Mouse (Mus musculus): ENCODE results near the gene Mchr1.
"Not testable (repeated sequence)": the region's sequence is repeated elsewhere in the genome, so short reads cannot be mapped to it uniquely, and the experiment has no call there.

The Mchr1 gene

DNA sequence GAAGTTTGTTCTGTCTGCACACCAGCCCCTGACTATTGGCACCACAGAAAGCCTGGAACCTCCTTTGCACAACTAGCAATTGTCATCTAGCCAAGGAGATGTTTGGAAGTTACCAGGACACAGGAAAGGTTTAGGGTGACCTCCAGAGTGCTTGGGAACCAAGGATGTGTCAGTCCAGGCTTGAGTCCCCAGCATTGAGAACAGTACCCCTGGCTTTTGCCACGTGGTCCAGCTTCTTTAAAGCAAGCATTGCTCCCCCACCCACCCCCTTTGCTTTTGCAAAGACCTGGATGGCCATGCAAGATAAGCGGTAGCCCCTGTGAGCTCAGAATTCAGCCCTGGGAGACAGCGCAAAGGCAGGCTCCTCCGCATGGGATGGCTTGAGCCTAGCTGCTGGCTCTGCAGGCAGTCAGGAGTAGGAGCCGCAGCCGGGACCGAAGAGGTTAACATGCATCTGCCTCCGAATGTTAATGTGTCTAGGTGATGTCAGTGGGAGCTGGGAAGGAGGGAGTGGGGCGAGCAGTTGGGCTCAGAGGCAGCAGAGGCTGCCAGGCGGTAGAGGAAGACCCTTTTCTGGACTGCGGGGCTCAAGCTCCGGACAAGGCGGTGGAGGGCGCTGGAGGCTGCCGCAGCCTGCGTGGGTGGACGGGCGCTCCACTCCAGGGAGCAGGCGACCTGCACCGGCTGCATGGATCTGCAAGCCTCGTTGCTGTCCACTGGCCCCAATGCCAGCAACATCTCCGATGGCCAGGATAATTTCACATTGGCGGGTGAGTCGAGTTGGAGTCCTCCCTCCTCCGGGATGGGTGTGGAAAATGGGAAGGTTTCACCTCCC is at the start of gene Mchr1:
Mchr1 (plus strand) TSS at position 414 of the 835 bp plus-strand sequence.
- DNase-seq (ENCODE audit: low spot score) = peak; percentile 86

DNA sequence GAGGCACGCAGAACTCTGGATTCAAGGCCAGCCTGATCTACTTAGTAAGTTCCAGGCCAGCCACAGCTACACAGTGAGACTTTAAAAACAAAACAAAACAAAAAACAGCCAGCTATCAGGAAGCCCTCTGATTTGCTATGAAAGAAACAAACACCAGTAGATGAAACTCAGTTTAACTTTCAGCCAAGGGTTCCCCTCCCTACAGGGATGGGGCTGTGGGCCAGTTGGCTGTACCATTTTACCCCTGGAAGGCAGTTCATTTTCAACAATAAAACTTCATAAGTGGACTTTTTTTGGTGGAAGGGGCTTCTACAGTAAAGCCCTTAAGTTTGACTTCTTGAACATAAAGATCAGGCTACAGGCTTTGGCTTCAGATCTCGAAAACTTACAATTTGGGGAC is 46.2 kb upstream of the Mchr1 start:
- no peak for DNase-seq (ENCODE audit: low spot score)

DNA sequence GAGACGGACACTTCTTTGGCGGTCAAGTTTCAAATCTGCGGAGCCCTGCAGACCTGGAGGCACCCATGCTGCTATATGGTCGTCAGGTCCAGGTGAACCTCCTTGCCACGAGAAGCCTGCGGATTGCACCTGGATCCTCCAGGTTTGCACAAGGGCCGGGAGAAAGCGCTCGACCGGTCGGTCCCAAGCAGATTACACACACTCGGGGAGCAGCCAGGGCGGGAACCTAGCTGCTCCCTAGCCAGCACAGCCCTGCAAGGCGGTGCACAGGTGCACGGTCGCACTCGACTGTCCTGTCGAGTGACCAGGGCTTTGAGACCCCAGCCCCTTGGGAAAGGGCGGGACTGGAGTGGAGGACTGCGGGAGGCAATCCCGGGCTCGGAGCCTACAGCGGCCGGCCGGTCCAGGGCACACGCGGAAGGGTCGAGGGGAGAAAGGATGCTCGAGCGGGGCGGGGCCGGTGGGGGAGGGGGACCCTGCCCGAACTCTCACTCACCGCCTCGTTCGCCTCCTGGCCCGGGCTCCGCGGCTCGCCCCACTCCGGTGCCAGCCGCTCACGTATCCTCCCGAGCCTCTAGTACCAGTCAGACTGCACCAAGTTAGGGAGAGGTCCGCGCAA is 45.2 kb upstream of the Mchr1 start:
- DNase-seq (ENCODE audit: low spot score) = peak; percentile 53

DNA sequence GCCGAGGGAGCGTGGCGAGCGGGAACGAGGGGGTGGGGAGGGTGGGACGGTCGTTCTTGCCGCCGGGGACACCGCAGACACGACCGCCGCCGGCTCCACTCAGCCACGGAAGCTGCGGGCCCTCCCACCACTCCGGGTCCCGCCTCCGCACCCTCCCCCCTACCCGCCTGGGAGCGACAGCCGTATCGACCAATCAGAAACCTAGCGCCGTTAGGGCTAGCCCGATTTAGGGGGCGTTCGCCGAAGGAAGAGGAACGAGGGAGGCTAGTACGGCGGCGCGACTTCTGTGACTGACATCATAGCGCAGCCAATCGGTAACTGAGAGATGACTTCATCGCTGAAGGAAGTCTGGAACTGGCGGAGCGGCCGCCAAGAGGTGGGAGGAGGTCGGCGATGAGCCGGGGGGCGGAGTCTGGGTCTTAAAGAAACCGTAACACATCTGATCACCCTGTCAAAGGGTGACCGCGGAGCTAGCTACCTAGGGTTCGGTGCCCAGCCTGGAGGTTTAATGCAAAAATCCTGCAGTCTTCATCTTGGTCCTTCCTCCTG is 44.6 kb upstream of the Mchr1 start, which contains the start of gene Mrtfa:
Mrtfa (minus strand) TSS at position 128 of the 549 bp plus-strand sequence.
- peak; percentile 100 for DNase-seq (ENCODE audit: low spot score)

DNA sequence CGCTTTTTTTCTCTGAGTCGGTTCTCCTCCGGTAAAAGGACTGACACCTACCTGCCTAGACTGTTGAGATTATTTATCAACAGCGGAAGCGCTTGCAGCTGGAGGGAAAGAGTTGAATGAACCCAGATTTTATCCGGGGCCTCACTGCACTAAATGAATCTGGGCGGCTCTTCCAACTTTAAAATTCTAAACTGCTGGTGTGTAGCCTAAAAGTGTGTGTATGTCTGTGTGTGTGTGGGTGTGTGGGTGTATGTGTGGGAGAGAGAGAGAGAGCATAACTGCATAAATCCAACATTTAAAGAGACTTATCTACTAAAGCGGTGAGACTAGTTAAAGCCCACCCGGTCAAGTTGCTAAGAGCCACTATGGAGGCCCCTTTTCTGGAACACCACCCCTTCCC is 44.0 kb upstream of the Mchr1 start:
- DNase-seq (ENCODE audit: low spot score) = no peak

DNA sequence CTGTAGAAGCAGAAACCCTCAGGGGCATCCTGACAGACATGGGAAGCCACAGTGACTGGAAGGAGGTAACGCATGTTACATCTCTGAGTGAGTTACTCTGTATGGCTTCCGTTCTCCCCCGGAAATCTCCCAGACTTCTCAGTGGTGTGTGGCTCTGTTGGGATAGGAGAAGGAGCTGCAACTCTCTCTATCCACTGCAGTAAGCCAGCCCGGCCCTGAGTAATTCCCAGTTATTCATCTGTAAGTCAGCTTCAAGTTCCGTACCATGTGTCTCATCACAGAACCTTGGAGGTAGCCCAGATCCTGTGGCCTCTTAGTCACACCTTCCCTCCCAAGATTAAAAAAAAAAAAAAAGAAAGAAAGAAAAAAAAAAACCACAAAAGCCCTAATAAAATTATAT is 43.0 kb upstream of the Mchr1 start:
- DNase-seq (ENCODE audit: low spot score) = no peak

DNA sequence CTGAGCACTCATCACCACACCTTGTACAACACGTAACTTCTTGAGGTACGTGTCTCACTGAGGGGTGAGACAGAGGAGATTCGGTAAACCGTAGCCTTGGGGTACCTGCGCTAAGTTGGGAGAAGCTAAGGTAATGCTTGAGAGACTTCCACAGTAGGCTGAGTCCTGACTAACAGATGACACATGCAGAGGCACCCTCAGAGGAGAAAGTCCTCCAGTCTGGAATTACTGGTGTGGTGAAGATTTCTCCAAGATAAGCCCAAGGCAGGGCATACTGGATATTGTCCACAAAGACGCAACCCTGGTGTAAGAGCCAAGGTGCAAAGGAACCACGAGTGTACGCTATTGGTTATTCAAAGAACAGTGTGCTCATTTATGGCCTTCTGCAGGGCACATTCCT is 42.4 kb upstream of the Mchr1 start:
- no peak for DNase-seq (ENCODE audit: low spot score)

DNA sequence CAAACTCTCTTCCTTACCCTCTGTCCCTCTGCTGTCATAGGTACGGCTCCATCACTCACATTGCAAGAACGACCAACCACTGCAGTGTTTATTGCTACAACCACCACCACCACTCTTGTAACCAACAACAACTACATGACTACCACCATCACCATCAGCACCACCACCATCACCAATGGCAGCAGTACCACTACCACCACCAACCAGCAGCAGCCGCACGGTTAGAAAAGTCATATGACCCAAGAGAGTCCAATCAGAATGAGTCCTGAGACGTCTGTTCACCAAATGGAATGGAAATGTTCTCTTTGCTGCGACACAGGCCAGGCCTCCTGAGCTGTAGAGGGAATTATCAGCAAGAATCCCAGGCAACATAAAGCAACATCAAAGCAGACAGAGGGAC is 40.5 kb upstream of the Mchr1 start:
- no peak for DNase-seq (ENCODE audit: low spot score)

DNA sequence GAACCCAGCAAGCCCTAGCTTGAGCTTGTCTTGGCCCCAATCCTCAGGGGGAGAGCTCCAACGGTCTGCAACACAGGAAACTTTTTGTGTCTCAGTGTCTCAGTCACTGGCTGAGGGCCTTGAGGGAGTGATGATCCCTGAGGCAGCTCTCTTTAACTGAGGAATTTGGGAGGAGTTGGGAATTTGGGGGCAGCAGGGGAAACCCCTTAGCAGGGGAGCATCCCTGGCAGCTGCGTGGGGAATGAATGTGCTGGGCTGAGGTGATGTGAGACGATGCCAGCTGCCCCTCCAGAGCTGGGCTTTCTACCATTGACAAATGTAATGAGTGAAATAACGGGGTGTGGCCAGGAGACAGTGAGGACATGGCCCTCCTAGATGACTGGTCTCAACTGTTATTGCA is 39.9 kb upstream of the Mchr1 start:
- DNase-seq (ENCODE audit: low spot score) = no peak

DNA sequence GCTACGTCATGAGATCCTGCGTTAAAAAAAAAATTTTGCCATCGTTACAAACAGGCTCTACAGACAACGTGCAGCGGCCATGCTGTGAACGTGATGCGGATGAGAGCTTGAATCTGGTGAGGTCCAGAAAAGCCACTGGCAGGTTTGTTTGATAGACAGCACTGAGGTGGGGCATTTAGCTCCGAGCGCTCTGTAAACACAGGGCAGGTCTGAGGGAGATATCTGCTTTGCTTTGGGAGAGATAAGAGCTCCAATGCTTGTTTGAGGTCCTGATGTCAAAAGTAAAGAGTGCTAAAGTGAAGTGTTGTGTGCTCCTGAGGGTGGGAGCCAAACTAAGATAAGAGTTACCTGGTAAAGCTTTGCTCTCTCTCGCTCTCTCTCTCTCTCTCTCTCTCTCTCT is 38.1 kb upstream of the Mchr1 start:
- no peak for DNase-seq (ENCODE audit: low spot score)

DNA sequence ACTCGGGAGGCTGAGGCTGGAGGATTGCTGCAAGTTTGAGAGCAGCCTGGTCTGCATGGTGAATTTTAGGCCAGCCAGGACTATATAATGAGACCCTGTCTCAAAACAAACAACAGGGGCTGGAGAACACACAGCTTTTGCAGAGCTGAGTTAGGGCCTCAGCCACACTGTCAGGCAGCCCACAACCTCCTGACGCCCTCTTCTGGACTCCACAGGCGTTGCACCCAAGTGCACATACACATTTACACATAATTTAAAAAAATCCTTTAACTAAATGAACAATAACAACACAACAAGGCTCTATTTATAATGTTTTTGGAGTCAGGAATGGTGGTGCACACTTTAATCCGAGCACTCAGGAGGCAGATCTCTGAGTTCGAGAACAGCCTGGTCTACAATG is 36.9 kb upstream of the Mchr1 start:
- DNase-seq (ENCODE audit: low spot score) = no peak

DNA sequence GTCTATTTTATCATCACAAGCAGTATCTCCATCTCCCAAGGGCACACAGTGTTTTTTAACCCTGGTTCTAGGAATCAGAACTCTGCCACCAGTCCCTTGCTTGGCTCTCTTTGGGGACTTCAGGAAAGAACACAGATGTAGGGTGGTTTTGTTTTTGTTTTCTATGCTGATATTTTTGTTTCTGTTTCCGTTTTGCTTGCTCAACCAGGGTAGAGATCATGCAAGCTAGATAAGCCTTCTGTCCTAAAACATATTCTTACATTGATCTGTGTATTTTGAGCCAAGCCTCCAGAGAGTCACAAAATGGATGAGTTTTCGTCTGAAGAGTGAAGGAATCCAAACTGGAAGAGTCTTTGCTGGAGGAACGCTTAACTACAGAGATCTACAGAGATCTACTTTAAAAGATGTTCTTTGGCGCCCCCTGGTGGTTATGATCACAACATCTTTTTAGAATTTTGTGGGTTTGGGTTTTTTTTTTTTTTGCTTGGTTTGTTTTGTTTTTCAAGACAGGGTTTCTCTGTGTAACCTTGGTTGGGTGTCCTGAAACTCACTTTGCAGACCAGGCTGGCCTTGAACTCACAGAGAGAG is 35.8 kb upstream of the Mchr1 start:
- peak; percentile 79 for DNase-seq (ENCODE audit: low spot score)

DNA sequence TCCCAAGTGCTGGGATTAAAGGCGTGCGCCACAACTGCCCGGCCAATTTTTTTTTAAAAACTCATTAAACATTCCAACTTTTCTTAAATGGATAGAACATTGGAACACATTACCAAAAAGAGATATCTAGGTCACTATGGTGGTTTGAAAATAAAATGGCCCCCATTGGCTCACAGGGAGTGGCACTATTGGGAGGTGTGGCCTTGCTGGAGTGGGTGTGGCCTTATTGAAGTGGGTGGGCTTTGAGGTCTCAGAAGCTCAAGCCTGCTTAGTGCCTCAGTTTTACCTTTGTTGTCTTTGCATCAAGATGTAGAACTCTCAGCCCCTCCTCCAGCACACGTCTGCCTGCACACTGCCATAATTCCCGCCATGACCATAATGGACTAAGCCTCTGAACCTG is 32.8 kb upstream of the Mchr1 start:
- no peak for DNase-seq (ENCODE audit: low spot score)

DNA sequence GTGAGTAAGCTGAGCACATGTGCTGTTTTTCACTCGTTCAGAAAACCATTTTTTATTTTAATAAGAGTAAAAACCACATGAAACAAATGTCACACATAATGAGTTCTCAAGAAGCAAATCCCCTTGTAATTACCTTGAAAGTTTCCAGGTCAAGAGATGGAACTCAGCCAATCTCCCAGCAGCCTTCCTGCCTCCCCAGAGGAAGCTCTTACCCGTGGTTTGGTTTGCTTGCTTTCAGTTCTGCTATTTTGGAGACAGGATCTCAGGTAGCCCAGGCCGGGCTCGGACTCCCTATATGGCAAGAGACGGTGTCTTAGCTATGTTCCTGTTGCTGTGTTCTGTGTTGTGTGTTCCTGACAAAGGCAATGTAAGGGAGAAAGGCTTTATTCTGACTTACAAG is 24.8 kb upstream of the Mchr1 start:
- DNase-seq (ENCODE audit: low spot score) = no peak

DNA sequence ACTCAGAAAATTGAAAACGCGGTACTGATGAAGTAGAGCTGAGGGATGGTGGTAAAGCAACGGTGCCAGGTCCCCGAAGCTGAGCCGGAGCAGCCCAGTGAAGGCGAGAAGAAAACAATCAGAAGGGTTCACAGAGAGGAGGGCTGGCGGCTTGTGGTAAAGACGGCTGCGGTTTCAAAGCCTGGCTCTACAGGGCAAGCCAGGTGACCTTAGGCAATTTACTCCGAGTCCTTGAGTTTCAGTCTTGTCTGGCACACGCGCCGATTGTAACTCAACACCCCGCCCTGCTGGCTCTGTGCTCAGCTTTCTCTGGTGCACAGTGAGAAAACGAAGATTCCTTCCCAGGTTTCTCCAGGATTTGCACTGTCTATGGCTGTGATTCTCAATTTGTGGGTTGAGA is 22.3 kb upstream of the Mchr1 start:
- DNase-seq (ENCODE audit: low spot score) = peak; percentile 71

DNA sequence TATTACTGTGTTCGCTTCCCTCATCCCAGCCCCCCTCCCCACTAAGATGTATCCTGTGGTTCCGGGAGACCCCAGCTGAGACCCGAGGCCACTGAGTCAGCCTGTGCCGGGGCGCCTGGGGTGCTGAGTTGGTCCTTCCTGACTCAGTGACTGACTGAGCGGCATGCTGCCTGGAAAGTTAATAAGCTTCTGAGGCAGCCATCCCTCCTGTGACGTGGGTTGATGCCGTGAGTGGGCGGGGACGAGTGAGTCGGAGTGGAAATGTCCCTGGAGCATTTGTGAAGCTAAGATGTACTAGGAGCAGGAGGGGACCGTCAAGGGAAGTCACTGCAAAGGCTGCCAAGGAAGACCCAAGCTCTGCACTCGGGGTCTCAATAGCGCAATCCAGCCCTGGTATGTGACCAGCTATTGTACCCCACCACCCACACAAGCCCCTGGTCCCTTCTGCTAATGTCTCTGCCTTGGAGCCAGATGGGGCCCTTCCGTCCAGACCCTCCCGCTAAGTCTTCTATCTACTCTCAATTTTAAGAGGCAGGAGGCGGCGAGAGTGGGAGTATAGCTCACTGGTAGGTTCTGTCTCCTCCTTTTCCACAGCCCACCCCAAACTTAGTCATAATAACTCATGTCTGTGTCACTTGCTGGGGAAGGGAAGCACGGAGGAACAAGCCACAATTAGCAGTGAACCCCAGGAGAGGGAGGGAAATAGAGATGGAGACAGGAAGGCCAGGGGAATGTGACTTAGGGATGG is 18.2 kb upstream of the Mchr1 start:
- no peak for DNase-seq (ENCODE audit: low spot score)

DNA sequence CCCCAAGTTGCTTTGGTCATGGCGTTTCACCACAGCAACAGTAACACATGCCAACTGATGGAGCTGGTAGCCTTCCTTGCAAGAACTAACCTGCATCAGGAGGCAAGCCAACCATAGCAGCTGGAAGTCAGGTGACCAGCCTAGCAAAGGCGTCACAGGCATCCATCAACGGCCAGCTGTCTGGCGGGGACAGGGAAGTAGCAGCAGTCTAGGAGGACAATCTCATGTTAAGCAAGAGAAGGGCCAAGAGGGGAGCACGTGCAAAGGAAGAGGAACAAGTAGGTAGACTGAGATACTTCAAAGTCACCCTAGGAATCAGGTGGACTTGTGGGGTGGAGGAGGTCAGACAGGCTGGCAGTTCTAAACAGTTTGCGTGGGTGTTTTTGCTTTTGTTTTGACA is 16.2 kb upstream of the Mchr1 start:
- DNase-seq (ENCODE audit: low spot score) = no peak

DNA sequence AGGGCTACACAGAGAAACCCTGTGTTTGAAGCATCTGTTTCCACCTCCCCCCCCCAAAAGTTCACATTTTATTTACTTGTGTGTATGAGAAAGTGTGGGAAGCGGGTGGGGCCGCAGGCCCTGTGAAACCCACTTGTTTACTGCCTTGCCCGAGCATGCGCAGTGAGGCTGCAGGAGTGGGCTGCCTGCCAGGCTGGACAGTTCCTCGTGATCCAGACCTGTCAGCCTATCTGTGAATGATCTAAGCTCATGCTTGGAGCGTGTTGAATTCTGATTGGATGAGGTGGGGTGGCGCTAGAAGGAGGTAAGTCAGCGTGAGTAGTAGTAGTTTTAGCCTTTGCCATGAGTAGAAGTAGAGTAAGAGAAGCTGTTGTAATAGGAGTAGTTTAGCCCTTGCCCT is 15.2 kb upstream of the Mchr1 start:
- DNase-seq (ENCODE audit: low spot score) = not testable (repeated sequence)

DNA sequence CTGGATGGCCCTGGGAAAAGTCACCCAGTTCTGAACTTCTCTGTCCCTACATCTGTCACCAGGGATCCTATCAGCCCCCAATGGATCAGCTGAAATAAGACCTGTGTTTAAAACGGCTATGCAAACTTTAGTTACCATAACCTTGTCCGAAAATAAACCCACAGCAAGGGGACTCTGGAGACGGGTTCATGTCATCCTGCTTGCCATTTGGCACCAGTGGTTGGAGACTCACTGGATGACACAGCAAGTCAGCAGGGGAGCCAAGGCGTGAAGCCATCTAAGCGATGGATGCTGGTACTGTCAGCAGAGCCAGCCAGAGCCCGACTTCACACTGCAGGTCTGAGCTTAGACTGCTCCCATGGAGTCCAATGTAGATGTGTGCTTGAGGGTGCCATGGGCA is 13.9 kb upstream of the Mchr1 start:
- DNase-seq (ENCODE audit: low spot score) = no peak

DNA sequence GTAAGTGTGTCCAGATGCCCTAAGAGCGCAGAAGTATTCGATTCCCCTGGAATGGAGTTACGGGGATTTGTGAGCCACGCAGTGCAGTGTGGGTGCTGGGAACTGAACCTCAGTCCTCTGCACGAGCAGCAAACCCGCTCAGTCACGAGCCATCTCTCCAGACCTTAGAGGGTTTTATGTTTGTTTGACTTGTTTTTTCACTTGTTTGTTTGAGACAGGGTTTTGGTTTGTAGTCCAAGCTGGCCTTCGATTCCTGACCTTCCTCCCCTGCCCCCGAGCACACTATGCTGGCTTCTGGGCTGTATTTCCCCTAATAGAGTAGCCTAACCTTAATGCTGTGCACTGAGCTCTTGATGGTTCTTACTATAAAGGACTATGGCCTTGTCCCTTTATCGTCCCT is 10.3 kb upstream of the Mchr1 start:
- DNase-seq (ENCODE audit: low spot score) = no peak

DNA sequence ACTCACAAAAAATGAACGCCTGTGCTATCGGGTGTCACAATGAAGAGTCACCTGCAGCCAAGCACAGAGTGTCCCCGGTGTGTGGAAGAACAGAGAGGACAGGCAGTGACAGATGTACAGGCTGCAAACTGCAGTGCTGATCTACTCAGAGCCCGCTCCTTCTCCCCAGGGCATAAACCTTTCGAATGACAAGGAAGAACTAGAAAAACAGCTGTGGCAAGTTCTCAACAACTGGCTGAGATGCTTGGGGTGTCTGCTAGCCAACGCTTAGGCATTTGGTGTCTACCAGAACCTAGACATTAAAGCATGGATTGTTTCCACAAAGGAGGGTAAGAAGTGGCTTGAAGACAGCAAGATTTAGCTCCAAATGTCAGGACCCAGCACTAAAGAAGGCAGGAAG is 9.6 kb upstream of the Mchr1 start:
- no peak for DNase-seq (ENCODE audit: low spot score)

DNA sequence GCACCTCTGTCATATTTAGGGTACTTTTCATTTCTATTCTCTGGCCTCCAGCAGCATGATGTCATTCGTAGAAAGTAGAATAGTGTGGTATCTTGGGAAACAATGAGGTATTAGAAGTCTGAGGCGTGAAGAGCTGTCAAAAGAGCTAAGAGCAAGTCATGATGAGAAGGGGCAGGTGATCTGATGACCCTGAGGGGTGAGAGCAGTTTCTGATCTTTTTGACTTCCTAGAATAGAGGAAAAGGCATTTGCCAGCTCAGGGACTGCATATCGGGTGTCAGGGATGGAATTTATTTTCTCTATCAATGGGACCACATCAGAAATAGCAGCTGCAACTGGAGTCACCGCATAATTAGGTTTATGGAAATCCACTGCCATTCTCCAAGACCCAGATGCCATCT is 8.5 kb upstream of the Mchr1 start:
- no peak for DNase-seq (ENCODE audit: low spot score)
